Mouse (Mus musculus): Measurements from ENCODE around the gene Zfp784.

- TF ChIP-seq TCF12 (IDR thresholded peaks at IDR 0.05; ENCODE audit: insufficient read depth, poor library complexity, severe bottlenecking) (no peak), POLR2AphosphoS2 (IDR thresholded peaks at IDR 0.05; ENCODE audit: insufficient read length, low read depth) (no peak), POLR2A (IDR thresholded peaks at IDR 0.05; ENCODE audit: insufficient read length, low read depth) (no peak)
Observed at GRCm38 (mm10) chr7:5046112-5046511, 7.9 kb upstream of the Zfp784 start.

Measured in myocyte (in vitro differentiated cells).